Mouse (Mus musculus): ENCODE results near the gene Cpa2. TPM values are rescaled to one million over a fixed set of nuclear protein-coding genes. Genes with fewer than 3 reads are reported as not detected.

Cpa2 gene
- polyA plus RNA-seq, 1 experiment = 0.14 TPM

DNA sequence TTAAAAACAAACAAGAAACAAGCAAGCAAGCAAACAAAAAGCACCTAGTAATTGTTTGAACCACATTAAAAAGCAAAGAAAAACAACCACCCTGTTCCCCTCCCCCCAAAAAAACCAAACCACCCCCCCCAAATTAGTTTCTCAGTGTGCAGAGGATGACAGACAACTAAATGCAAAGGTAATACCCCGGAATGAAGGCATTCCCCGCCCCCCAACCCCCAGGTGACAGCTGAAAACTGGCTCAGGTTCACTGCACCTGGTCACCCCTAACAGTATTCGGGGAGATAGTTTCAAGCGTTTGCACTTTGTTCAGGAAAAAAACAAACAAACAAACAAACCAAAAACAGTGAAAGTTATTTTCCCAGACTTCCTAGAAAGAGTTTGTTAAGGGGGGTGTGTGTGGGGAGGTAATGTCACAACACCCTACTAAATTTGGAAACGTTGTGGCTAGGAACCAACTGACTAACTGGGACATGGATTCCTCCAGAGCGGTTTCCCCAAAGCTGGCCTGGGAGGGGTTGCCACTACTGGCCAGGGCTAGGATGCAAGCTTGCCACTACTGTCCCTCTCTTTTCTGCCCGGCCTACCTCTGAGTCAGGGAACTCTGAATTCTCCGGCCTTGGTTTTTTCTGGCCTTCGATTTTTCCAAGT lies 6.4 kb downstream of the Cpa2 start:
- no peak overlapping the region for H3K4me3 ChIP-seq (ENCODE audit: insufficient read depth, low read depth, low read length)
- H3K4me1 ChIP-seq (ENCODE audit: control insufficient read depth, insufficient read depth, low read length) = no peaks in the 10 kb centered on the region
- H3K27ac ChIP-seq (ENCODE audit: insufficient read depth, low read depth, low read length) = no peak overlapping the region
- H3K36me3 ChIP-seq (ENCODE audit: control insufficient read depth, insufficient read depth, low read length) = no peaks in the 10 kb centered on the region
- peak; percentile 37 for DNase-seq
- WGBS = 52% methylated on average over 9 of the region's 9 CpGs
- H3K27me3 ChIP-seq (replicated peaks; ENCODE audit: control insufficient read depth, insufficient read depth, low read length) = no peaks in the 10 kb centered on the region; the same call in 1 of the 2 replicates
- TF ChIP-seq CTCF (conservative IDR thresholded peaks at IDR 0.05; ENCODE audit: insufficient read depth, insufficient read length, low read depth, low read length) (no peak), POLR2A (IDR thresholded peaks at IDR 0.05; ENCODE audit: low read depth, low read length) (no peak)

DNA sequence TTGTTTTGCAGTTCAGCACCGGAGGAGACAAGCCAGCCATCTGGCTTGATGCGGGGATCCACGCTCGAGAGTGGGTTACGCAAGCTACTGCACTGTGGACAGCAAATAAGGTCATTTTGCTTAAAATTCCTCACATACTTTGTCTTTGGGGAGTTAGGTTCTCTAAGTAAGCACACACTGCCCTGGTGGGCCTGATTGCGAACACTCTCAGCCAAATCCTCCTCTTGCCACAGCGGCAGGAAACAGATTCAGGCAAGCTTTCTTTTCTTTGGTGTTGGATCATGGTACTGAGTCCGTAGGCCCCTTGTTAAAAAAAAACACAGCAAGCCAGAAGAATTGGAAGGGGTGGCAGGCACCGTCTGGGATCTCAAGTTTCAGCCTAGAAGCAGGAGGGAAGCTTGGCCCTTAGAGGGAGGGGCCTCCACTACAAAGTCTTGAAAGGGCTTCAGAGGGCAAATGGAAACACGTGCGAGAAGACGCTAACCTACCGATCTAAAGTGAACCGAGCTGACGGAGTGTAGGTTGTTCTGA lies 7.9 kb downstream of the Cpa2 start:
- Histone ChIP-seq H3K4me1 (ENCODE audit: control insufficient read depth, insufficient read depth, low read length) (no peaks in the 10 kb centered on the region), H3K27ac (ENCODE audit: insufficient read depth, low read depth, low read length) (no peak overlapping the region), H3K4me3 (ENCODE audit: insufficient read depth, low read depth, low read length) (no peak overlapping the region), H3K36me3 (ENCODE audit: control insufficient read depth, insufficient read depth, low read length) (no peaks in the 10 kb centered on the region), H3K27me3 (replicated peaks; ENCODE audit: control insufficient read depth, insufficient read depth, low read length) (no peaks in the 10 kb centered on the region; the same call in 1 of the 2 replicates)
- TF ChIP-seq CTCF (conservative IDR thresholded peaks at IDR 0.05; ENCODE audit: insufficient read depth, insufficient read length, low read depth, low read length) (no peak), POLR2A (IDR thresholded peaks at IDR 0.05; ENCODE audit: low read depth, low read length) (no peak)
- no peak for DNase-seq
- 50% methylated on average over 15 of the region's 15 CpGs for WGBS

DNA sequence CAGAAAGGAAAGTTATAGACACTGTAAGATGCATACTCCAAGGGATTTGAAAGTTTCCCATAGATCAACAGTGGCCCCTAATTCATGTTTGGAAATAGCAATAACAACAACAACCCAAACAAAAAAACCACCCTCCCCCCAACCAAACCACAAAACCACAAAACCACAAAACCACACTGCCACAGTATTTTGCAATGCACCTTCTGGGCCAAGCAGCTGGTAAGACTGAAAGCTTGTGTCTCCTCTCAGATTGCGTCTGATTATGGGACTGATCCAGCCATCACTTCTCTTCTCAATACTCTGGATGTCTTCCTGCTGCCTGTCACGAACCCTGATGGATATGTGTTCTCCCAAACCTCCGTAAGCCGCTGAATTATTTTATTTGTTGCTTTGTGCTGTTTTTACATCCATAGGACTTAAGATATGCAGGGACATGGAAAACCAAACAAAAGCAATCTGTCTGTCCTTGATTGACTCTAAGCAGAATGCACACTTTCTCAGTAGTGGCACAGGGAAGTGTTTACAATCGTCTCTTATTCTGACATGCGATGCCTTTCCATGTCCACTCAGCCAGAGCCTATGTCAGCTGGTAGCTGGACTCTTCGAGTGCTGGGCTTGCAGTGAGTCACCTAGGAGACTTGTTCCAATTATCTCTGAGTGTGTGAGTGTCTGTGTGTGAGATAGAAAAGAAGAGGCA lies 9.3 kb downstream of the Cpa2 start:
- no peak overlapping the region for H3K27ac ChIP-seq (ENCODE audit: insufficient read depth, low read depth, low read length)
- no peaks in the 10 kb centered on the region for H3K4me1 ChIP-seq (ENCODE audit: control insufficient read depth, insufficient read depth, low read length)
- no peak for DNase-seq
- H3K36me3 ChIP-seq (ENCODE audit: control insufficient read depth, insufficient read depth, low read length) = no peaks in the 10 kb centered on the region
- 81% methylated on average over 7 of the region's 7 CpGs for WGBS
- H3K27me3 ChIP-seq (replicated peaks; ENCODE audit: control insufficient read depth, insufficient read depth, low read length) = no peaks in the 10 kb centered on the region; the same call in 1 of the 2 replicates
- no peak overlapping the region for H3K4me3 ChIP-seq (ENCODE audit: insufficient read depth, low read depth, low read length)
- TF ChIP-seq CTCF (conservative IDR thresholded peaks at IDR 0.05; ENCODE audit: insufficient read depth, insufficient read length, low read depth, low read length) (no peak), POLR2A (IDR thresholded peaks at IDR 0.05; ENCODE audit: low read depth, low read length) (no peak)

DNA sequence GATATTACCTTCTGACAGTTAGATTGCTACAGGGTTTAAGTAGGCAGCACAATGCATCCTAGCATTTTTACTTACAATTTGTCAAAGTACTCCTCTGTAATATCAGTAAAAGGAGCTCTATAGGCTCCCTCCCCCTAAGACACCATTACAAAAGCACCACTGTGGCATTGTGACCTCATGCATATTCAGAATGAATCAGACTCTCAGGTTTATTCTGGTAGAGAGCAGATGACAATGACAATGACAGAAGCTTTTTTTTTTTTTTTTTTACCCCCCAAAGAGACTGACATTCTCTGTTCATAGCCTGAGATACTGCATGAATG lies 9.8 kb downstream of the Cpa2 start:
- no peak overlapping the region for H3K27ac ChIP-seq (ENCODE audit: insufficient read depth, low read depth, low read length)
- H3K4me1 ChIP-seq (ENCODE audit: control insufficient read depth, insufficient read depth, low read length) = no peaks in the 10 kb centered on the region
- TF ChIP-seq CTCF (conservative IDR thresholded peaks at IDR 0.05; ENCODE audit: insufficient read depth, insufficient read length, low read depth, low read length) (no peak), POLR2A (IDR thresholded peaks at IDR 0.05; ENCODE audit: low read depth, low read length) (no peak)
- H3K4me3 ChIP-seq (ENCODE audit: insufficient read depth, low read depth, low read length) = no peak overlapping the region
- no peak for DNase-seq
- no peaks in the 10 kb centered on the region; the same call in 1 of the 2 replicates for H3K27me3 ChIP-seq (replicated peaks; ENCODE audit: control insufficient read depth, insufficient read depth, low read length)
- H3K36me3 ChIP-seq (ENCODE audit: control insufficient read depth, insufficient read depth, low read length) = no peaks in the 10 kb centered on the region

DNA sequence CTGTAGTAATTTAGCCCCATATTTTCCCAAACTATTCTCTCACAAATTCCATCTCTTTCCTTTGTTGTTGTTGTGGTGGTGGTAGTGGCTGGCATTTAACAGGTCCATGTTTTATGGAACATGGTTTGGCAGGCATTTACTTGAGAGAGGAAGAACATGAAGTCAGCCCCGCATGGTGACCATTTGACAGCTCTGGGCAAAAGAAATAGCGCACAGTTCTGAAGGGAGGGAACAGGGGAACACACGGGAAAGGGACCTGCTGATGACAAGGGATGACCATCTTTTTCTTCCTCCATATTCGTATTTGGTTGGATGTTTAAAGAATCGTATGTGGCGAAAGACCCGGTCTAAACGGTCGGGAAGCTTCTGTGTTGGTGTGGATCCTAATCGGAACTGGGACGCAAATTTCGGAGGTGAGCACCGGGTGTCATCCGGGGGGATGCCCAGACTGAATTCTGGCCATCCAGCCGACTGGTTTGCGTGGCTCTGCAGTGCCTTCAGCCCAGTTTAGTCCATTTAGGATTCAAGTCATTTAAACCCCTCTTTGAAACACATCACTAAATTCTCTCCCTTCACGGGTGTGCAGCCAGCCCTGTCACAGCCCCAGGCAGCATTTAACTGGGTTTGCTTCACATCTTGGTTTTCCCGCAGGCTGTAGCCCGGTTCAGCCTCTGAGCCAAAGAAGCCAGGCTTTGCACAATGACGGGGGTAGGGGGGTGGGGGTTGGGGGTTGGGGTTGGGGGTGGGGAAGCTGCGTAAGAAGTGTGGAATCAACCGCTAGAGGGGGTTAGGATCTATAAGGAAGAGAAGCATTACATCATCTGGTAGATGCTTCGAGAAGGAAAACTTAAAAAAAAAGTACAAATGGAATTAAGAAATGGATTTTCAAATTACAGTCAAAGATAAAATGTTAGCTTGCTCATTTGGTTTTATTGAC lies 10.5 kb downstream of the Cpa2 start:
- Histone ChIP-seq H3K36me3 (ENCODE audit: control insufficient read depth, insufficient read depth, low read length) (no peaks in the 10 kb centered on the region), H3K27ac (ENCODE audit: insufficient read depth, low read depth, low read length) (no peak overlapping the region), H3K27me3 (replicated peaks; ENCODE audit: control insufficient read depth, insufficient read depth, low read length) (no peaks in the 10 kb centered on the region; the same call in 1 of the 2 replicates), H3K4me1 (ENCODE audit: control insufficient read depth, insufficient read depth, low read length) (no peaks in the 10 kb centered on the region), H3K4me3 (ENCODE audit: insufficient read depth, low read depth, low read length) (no peak overlapping the region)
- WGBS = 29% methylated on average over 23 of the region's 23 CpGs
- TF ChIP-seq POLR2A (IDR thresholded peaks at IDR 0.05; ENCODE audit: low read depth, low read length) (no peak), CTCF (conservative IDR thresholded peaks at IDR 0.05; ENCODE audit: insufficient read depth, insufficient read length, low read depth, low read length) (no peak)
- DNase-seq = no peak

DNA sequence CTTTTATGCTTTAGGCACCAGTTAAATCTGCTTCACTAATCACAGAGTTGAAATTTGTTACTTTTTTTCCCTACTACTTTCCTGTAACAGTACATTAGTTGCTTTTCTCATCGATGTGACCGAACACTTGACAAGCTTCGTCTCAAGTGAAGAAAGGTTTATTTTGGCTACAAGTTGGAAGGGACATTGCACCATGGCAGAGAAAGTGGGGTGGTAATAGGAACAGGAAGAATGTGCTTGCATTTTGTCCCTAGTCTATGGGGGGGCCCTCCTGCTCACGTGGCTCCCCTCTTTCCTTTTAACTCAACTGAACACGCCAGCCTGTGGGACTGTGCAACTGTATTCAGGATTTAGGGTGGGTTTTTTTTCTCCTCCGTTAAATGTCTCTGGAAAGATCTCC lies 11.2 kb downstream of the Cpa2 start:
- Histone ChIP-seq H3K36me3 (ENCODE audit: control insufficient read depth, insufficient read depth, low read length) (no peaks in the 10 kb centered on the region), H3K4me3 (ENCODE audit: insufficient read depth, low read depth, low read length) (no peak overlapping the region), H3K27me3 (replicated peaks; ENCODE audit: control insufficient read depth, insufficient read depth, low read length) (no peaks in the 10 kb centered on the region), H3K27ac (ENCODE audit: insufficient read depth, low read depth, low read length) (no peak overlapping the region), H3K4me1 (ENCODE audit: control insufficient read depth, insufficient read depth, low read length) (no peaks in the 10 kb centered on the region)
- 27% methylated on average over 6 of the region's 6 CpGs for WGBS
- TF ChIP-seq POLR2A (IDR thresholded peaks at IDR 0.05; ENCODE audit: low read depth, low read length) (no peak), CTCF (conservative IDR thresholded peaks at IDR 0.05; ENCODE audit: insufficient read depth, insufficient read length, low read depth, low read length) (no peak)
- DNase-seq = no peak
